In the genomic region with DNA sequence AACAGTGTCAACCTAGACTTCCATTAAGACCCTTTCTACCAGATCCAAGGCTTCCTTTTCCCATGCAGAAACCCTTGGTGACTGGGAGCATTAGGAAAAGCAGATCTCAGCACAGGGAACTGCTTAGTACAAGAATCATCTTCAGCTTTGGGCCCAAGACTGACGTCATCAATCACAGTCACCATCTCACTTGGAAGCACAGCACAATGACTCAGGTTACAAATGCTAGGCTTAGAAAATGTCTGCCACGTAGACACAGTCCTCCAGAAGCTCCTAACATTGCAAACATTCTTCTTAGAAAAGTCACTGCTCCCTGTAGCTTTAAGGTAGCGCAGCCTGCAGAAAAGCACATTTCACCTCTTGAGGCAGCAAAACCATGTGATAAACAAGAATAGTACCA, we compare ENCODE assay signal across 19 mouse cellular contexts. TPM values are rescaled to one million over a fixed set of nuclear protein-coding genes. Genes with fewer than 3 reads are reported as not detected.
DNase-seq lines count a peak whose midpoint lies in the region.
"Had no signal": no experiment of that assay in that cellular context is flagged by ENCODE, and none has a peak within 500 bp of the region (broad histone marks: within the 10 kb centered on the region; RNA-seq: fewer than 3 reads in every experiment).

No protein-coding gene starts in this region.

- DNase-seq in adrenal gland, postnatal 36 days, result peak; percentile 3
- DNase-seq in adrenal gland, postnatal 4 days (ENCODE audit: low spot score in 2 of 2), result no peak
- peak; percentile 18 for DNase-seq in 3134 (ENCODE audit: extremely low read depth, insufficient read length, low spot score)
- DNase-seq in Muller cell, postnatal 12 days (ENCODE audit: inconsistent ontology term), result peak; percentile 0
- DNase-seq in brain, adult 2 months (ENCODE audit: low read depth, low spot score), result peak; percentile 3
- DNase-seq in heart, adult 8-10 months (ENCODE audit: low spot score), result no peak
- DNase-seq in cerebellum, postnatal 25 days, result no peak
- DNase-seq: adrenal gland, postnatal 10 days; cerebellum, adult 11 months; cerebellum, adult 2 months; cerebellum, adult 9-11 months; cerebellum, postnatal 36 days; forebrain, postnatal 0 days; gastrocnemius, adult 2 months; gastrocnemius, postnatal 14 days; heart, adult 11 months; heart, postnatal 14 days; heart, postnatal 4 days; kidney, adult 2 months had no signal

RNA-seq across cellular contexts. Expression of a gene that starts 14.2 kb away (rescaled TPM):
- 1 to 10 TPM; 2.8 to 3.8 TPM for total RNA-seq in adrenal gland, postnatal 36 days (2021)
- total RNA-seq in adrenal gland, postnatal 4 days (2021), result 1 to 10 TPM; 4.9 to 5.2 TPM
- 1 to 10 TPM; 3.5 to 5.8 (median 4.6) TPM for total RNA-seq in heart, adult 8-10 months (2022)

RNA-seq across cellular contexts. Expression of a gene that starts 42.3 kb away (rescaled TPM):
- under 1 TPM; 0.40 to 0.83 TPM for total RNA-seq in adrenal gland, postnatal 36 days (2021)
- total RNA-seq in adrenal gland, postnatal 4 days (2021), result 1 to 10 TPM; 2.6 to 2.7 TPM
- under 1 TPM in 3 of 4 experiments, not detected in 1; 0.16 to 0.35 (median 0.26) TPM for total RNA-seq in heart, adult 8-10 months (2022)
- total RNA-seq: gastrocnemius, adult 2 months had no signal

Comparison
In these comparisons a context has a peak if more than half of its experiments do, and no peak if none do; other contexts are left out.
1. DNase-seq: peak in adrenal gland, postnatal 36 days (2 of 2), 3134 (single experiment), Muller cell, postnatal 12 days (single experiment) and brain, adult 2 months (single experiment); none in adrenal gland, postnatal 4 days (0 of 2), heart, adult 8-10 months (single experiment) and cerebellum, postnatal 25 days (0 of 2).